In genomic region chr3:126771541-126771940, GRCm38 (mm10) we compare ENCODE assay signal across 9 mouse cellular contexts.
A peak's percentile ranks its signal among the peaks of the same experiment; 100 is the strongest.
DNase-seq lines count a peak whose midpoint lies in the region; ATAC-seq and TF ChIP-seq lines count a peak whose summit lies in the region.
"Had no signal": no experiment of that assay in that cellular context is flagged by ENCODE, and none has a peak within 500 bp of the region (broad histone marks: within the 10 kb centered on the region; RNA-seq: fewer than 3 reads in every experiment).

No protein-coding gene starts in this region.

- peak; percentile 96 for ATAC-seq in forebrain, embryonic 12.5 days (ENCODE audit: low FRiP score)
- ATAC-seq in liver, embryonic 15.5 days (ENCODE audit: insufficient read depth): peak; percentile 60
- peak; percentile 92 for ATAC-seq in neural tube, embryonic 14.5 days (ENCODE audit: low read depth)

- H3K9ac ChIP-seq in CH12.LX (ENCODE audit: insufficient read depth, low read depth): no peak overlapping the region
- no peak overlapping the region for H3K9ac ChIP-seq in forebrain, embryonic 12.5 days
- H3K9ac ChIP-seq in liver, embryonic 15.5 days: no peak overlapping the region
- H3K9ac ChIP-seq in neural tube, embryonic 14.5 days (replicated peaks; ENCODE audit: low read depth, low read length): no peak overlapping the region
- H3K9ac ChIP-seq: heart, embryonic 13.5 days had no signal

- peaks cover 15 to 53% of the 10 kb centered on the region in 2 experiments for H3K36me3 ChIP-seq in CH12.LX (replicated peaks in 1 of 2; ENCODE audit: control insufficient read depth in 1 of 2, insufficient read depth in 1 of 2, low read length in 1 of 2)
- no peaks in the 10 kb centered on the region for H3K36me3 ChIP-seq in forebrain, embryonic 12.5 days (replicated peaks)
- H3K36me3 ChIP-seq in liver, embryonic 15.5 days (replicated peaks): no peaks in the 10 kb centered on the region
- no peaks in the 10 kb centered on the region for H3K36me3 ChIP-seq in neural tube, embryonic 14.5 days (ENCODE audit: control insufficient read depth, insufficient read depth, low read length)
- no peaks in the 10 kb centered on the region for H3K36me3 ChIP-seq in testis, adult 2 months (ENCODE audit: control insufficient read depth, insufficient read depth, low read length)

- dilution Hi-C loops in CH12.LX (cut with MboI; ENCODE audit: extremely low pct_ligation_motif_present, extremely low pct_unique_long_range_greater_than_20kb, low sequenced_read_pairs): no loop called here

- peak; percentile 99 for TF ChIP-seq CTCF in CH12.LX (conservative IDR thresholded peaks at IDR 0.05 in 1 of 2, IDR thresholded peaks at IDR 0.05 in 1 of 2; ENCODE audit: low read depth in 2 of 2, low read length in 2 of 2)
- TF ChIP-seq CTCF in testis, adult 2 months (IDR thresholded peaks at IDR 0.05; ENCODE audit: control insufficient read depth, insufficient read depth, insufficient replicate concordance, low read depth, low read length): peak; percentile 78; the same call in 1 of the 2 replicates

- H3K79me2 ChIP-seq in CH12.LX (replicated peaks; ENCODE audit: control insufficient read depth, extremely low read depth, insufficient read depth, poor library complexity, severe bottlenecking): peaks cover 2% of the 10 kb centered on the region

- DNase-seq in CH12.LX (ENCODE audit: extremely low read depth): peak; percentile 92
- peak; percentile 32 for DNase-seq in c-Kit-positive CD71-positive TER-119-negative erythroid progenitor cells, embryonic 14.5 days (ENCODE audit: low read depth)
- peak; percentile 81 to 87 for DNase-seq in heart, postnatal 10 days
- DNase-seq in kidney, postnatal 4 days: peak; percentile 80 to 87

- in situ Hi-C loops in CH12.LX (cut with MboI; ENCODE audit: low pct_ligation_motif_present, low pct_unique_long_range_greater_than_20kb, low sequenced_read_pairs): loop anchor here (10.0 kb wide), 1 partner anchor 177 kb away; the partner anchor contains the start of gene Camk2d

- no peak overlapping the region for H3K4me3 ChIP-seq in CH12.LX (replicated peaks in 1 of 3; ENCODE audit: low read depth in 2 of 3, low read length in 2 of 3, poor library complexity in 1 of 3)
- H3K4me3 ChIP-seq in forebrain, embryonic 12.5 days (replicated peaks): no peak overlapping the region
- H3K4me3 ChIP-seq in liver, embryonic 15.5 days (replicated peaks): no peak overlapping the region
- H3K4me3 ChIP-seq in neural tube, embryonic 14.5 days (ENCODE audit: low read depth, low read length): no peak overlapping the region
- H3K4me3 ChIP-seq in testis, adult 2 months (ENCODE audit: control insufficient read depth, low read depth, low read length): no peak overlapping the region
- H3K4me3 ChIP-seq: heart, embryonic 13.5 days had no signal

- TF ChIP-seq EP300 in CH12.LX (IDR thresholded peaks at IDR 0.05; ENCODE audit: low read length): no peak

- no peak for TF ChIP-seq POLR2A in CH12.LX (IDR thresholded peaks at IDR 0.05; ENCODE audit: low read depth, low read length)
- TF ChIP-seq POLR2A in testis, adult 2 months (IDR thresholded peaks at IDR 0.05; ENCODE audit: control insufficient read depth, low read depth, low read length): no peak

- H3K4me1 ChIP-seq in CH12.LX (ENCODE audit: control insufficient read depth in 1 of 2, insufficient read depth in 2 of 2): peaks cover 7 to 33% of the 10 kb centered on the region in 2 experiments
- no peaks in the 10 kb centered on the region for H3K4me1 ChIP-seq in forebrain, embryonic 12.5 days
- no peaks in the 10 kb centered on the region for H3K4me1 ChIP-seq in liver, embryonic 15.5 days (replicated peaks)
- H3K4me1 ChIP-seq in neural tube, embryonic 14.5 days (ENCODE audit: control insufficient read depth, insufficient read depth, low read length): 0 out of 2 replicates have a peak, but pooled peaks cover 3% of the 10 kb centered on the region
- H3K4me1 ChIP-seq in testis, adult 2 months (ENCODE audit: control insufficient read depth, insufficient read depth, low read length): no peaks in the 10 kb centered on the region

- H3K27ac ChIP-seq in CH12.LX (ENCODE audit: insufficient read depth, low read depth): no peak overlapping the region
- no peak overlapping the region for H3K27ac ChIP-seq in forebrain, embryonic 12.5 days
- H3K27ac ChIP-seq in liver, embryonic 15.5 days (replicated peaks): no peak overlapping the region
- H3K27ac ChIP-seq in neural tube, embryonic 14.5 days (ENCODE audit: low read depth, low read length): no peak overlapping the region
- no peak overlapping the region for H3K27ac ChIP-seq in testis, adult 2 months (ENCODE audit: control insufficient read depth, insufficient read depth, low read depth, low read length)
- H3K27ac ChIP-seq: heart, embryonic 13.5 days had no signal

- no peak overlapping the region for H3K4me2 ChIP-seq in CH12.LX (ENCODE audit: insufficient read depth, low read depth, poor library complexity, severe bottlenecking)
- H3K4me2 ChIP-seq in forebrain, embryonic 12.5 days: no peak overlapping the region
- H3K4me2 ChIP-seq in liver, embryonic 15.5 days: no peak overlapping the region
- no peak overlapping the region for H3K4me2 ChIP-seq in neural tube, embryonic 14.5 days (ENCODE audit: low read depth, low read length)
- H3K4me2 ChIP-seq: heart, embryonic 13.5 days had no signal

- intact Hi-C loops in heart, postnatal 10 days (cut with DNase I): loop anchor here (1.0 to 2.0 kb wide), 2 partner anchors 77 to 175 kb away; partner anchors contain the start of gene Camk2d

- TF ChIP-seq RAD21 in CH12.LX (IDR thresholded peaks at IDR 0.05; ENCODE audit: low read depth, low read length): peak; percentile 97

- no peaks in the 10 kb centered on the region for H3K9me3 ChIP-seq in CH12.LX (replicated peaks; ENCODE audit: low read length)
- H3K9me3 ChIP-seq in forebrain, embryonic 12.5 days: no peaks in the 10 kb centered on the region
- H3K9me3 ChIP-seq in liver, embryonic 15.5 days (replicated peaks): no peaks in the 10 kb centered on the region
- H3K9me3 ChIP-seq in neural tube, embryonic 14.5 days (ENCODE audit: control insufficient read depth, low read length): no peaks in the 10 kb centered on the region
- H3K9me3 ChIP-seq: heart, embryonic 13.5 days had no signal

- 28% methylated on average over 6 of the region's 6 CpGs for WGBS in forebrain, embryonic 12.5 days
- 18% methylated on average over 6 of the region's 6 CpGs for WGBS in liver, embryonic 15.5 days (ENCODE audit: insufficient replicate concordance)
- WGBS in neural tube, embryonic 14.5 days: 25% methylated on average over 6 of the region's 6 CpGs

- H3K27me3 ChIP-seq in CH12.LX (replicated peaks): no peaks in the 10 kb centered on the region
- H3K27me3 ChIP-seq in forebrain, embryonic 12.5 days: no peaks in the 10 kb centered on the region
- H3K27me3 ChIP-seq in liver, embryonic 15.5 days: no peaks in the 10 kb centered on the region
- H3K27me3 ChIP-seq in neural tube, embryonic 14.5 days (ENCODE audit: control insufficient read depth, insufficient read depth, low read length): no peaks in the 10 kb centered on the region
- no peaks in the 10 kb centered on the region for H3K27me3 ChIP-seq in testis, adult 2 months (ENCODE audit: control insufficient read depth, insufficient read depth, low read length)
- H3K27me3 ChIP-seq: heart, embryonic 13.5 days had no signal

TF ChIP-seq in CH12.LX, 34 proteins besides CTCF, POLR2A, EP300 and RAD21:
- TF ChIP-seq NELFE (IDR thresholded peaks at IDR 0.05; ENCODE audit: low read depth, low read length) (peak; percentile 29; the same call in 1 of the 2 replicates), POLR2AphosphoS2 (IDR thresholded peaks at IDR 0.05; ENCODE audit: low read depth, low read length) (no peak), E2F4 (IDR thresholded peaks at IDR 0.05; ENCODE audit: insufficient replicate concordance, low read depth, low read length) (no peak), SIN3A (IDR thresholded peaks at IDR 0.05; ENCODE audit: low read length) (no peak), ELF1 (IDR thresholded peaks at IDR 0.05; ENCODE audit: low read depth, low read length) (0 out of 2 replicates have a peak, but pooled peaks have one; percentile 18), MEF2A (IDR thresholded peaks at IDR 0.05; ENCODE audit: borderline replicate concordance, low read depth, low read length) (no peak), CHD2 (IDR thresholded peaks at IDR 0.05; ENCODE audit: low read length) (no peak), ZC3H11A (IDR thresholded peaks at IDR 0.05; ENCODE audit: low read depth, low read length) (peak; percentile 84), RCOR1 (conservative IDR thresholded peaks at IDR 0.05; ENCODE audit: low read depth, low read length) (no peak), SMC3 (IDR thresholded peaks at IDR 0.05; ENCODE audit: low read depth, low read length) (peak; percentile 99), CHD1 (IDR thresholded peaks at IDR 0.05; ENCODE audit: low read depth, low read length) (no peak), ZNF384 (IDR thresholded peaks at IDR 0.05; ENCODE audit: low read depth, low read length) (0 out of 2 replicates have a peak, but pooled peaks have one; percentile 13)

Comparison
In these comparisons a context has a peak if more than half of its experiments do, and no peak if none do; other contexts are left out.
1. DNase-seq: peak in every context shown above with its lines; median percentile 92 in CH12.LX; 84 in heart, postnatal 10 days; 84 in kidney, postnatal 4 days; 32 in c-Kit-positive CD71-positive TER-119-negative erythroid progenitor cells, embryonic 14.5 days.